Mouse (Mus musculus): Measurements from ENCODE around the gene Haao. TPM values are rescaled to one million over a fixed set of nuclear protein-coding genes. Genes with fewer than 3 reads are reported as not detected.

Haao gene
- polyA plus RNA-seq, 1 experiment from 2014 or later, result 6.3 TPM

DNA sequence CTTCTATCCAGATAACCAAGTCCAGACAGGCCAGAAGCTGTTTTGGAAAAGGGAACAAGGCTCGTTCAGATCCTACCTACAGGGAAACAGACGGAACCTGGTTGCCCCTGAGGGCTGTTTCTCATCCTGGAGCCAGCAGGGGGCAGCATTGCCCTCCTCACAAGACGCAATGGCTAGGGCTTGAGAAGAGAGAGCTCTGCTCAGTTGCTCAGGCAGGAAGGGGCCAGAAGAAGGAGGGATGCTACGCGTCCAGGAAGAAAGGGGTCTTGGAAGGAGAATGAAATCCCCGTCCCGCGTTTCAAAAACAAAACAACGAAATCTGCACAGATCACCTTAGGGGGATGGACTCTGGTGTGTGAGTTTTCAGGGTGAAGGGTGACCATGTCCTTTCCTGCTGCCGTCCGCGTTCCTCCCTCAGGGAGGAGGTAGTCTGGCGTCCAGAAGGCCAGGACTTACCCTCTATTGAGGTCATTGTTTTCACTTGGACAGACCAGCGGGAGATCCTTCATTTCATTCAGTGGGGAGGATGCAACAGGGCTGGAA, 25.1 kb upstream of the Haao start:
- TF ChIP-seq CTCF (IDR thresholded peaks at IDR 0.05; ENCODE audit: low read depth), result peak; percentile 99
- H3K4me2 ChIP-seq (ENCODE audit: low read length), result peak overlapping the region; percentile 27; the same call in 1 of the 2 replicates
- peak; percentile 95 for DNase-seq (ENCODE audit: low spot score)
- H3K4me1 ChIP-seq (replicated peaks; ENCODE audit: insufficient read depth, low read length), result no peaks in the 10 kb centered on the region
- H3K27me3 ChIP-seq (ENCODE audit: insufficient read depth, low read length), result no peaks in the 10 kb centered on the region
- ATAC-seq (replicated peaks; ENCODE audit: low FRiP score, low read depth), result peak; percentile 75
- H3K9me3 ChIP-seq (replicated peaks; ENCODE audit: low read length), result no peaks in the 10 kb centered on the region
- H3K36me3 ChIP-seq (ENCODE audit: insufficient read depth, low read length), result no peaks in the 10 kb centered on the region
- H3K9ac ChIP-seq (ENCODE audit: low read depth, low read length), result no peak overlapping the region
- WGBS, result 7% methylated on average over 14 of the region's 14 CpGs
- H3K4me3 ChIP-seq (replicated peaks; ENCODE audit: low read depth, low read length), result no peak overlapping the region
- 0 out of 2 replicates have a peak overlapping the region, but pooled peaks have one; percentile 68 for H3K27ac ChIP-seq

DNA sequence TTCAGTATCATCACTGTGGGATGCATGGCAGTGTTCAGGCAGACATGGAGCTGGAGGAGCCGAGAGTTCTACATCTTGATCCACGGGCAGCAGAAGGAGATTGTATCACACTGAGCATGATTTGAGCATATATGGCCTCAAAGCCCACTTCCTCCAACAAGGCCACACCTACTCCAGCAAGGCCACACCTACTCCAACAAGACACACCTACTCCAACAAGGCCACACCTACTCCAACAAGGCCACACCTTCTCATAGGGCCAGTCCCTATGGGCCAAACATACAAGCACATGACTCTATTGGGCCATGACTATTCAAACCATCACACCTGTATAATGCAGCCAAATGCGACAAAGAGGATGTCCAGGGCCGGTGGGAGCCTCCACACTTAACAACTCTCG, 23.6 kb upstream of the Haao start:
- Histone ChIP-seq H3K9me3 (replicated peaks; ENCODE audit: low read length) (no peaks in the 10 kb centered on the region), H3K9ac (ENCODE audit: low read depth, low read length) (no peak overlapping the region), H3K4me2 (ENCODE audit: low read length) (no peak overlapping the region), H3K36me3 (ENCODE audit: insufficient read depth, low read length) (no peaks in the 10 kb centered on the region), H3K27me3 (ENCODE audit: insufficient read depth, low read length) (no peaks in the 10 kb centered on the region), H3K4me3 (replicated peaks; ENCODE audit: low read depth, low read length) (no peak overlapping the region), H3K4me1 (replicated peaks; ENCODE audit: insufficient read depth, low read length) (no peaks in the 10 kb centered on the region), H3K27ac (no peak overlapping the region)
- WGBS, result 94% methylated on average over 5 of the region's 5 CpGs
- DNase-seq (ENCODE audit: low spot score), result no peak
- no peak for TF ChIP-seq CTCF (IDR thresholded peaks at IDR 0.05; ENCODE audit: low read depth)
- no peak for ATAC-seq (replicated peaks; ENCODE audit: low FRiP score, low read depth)

DNA sequence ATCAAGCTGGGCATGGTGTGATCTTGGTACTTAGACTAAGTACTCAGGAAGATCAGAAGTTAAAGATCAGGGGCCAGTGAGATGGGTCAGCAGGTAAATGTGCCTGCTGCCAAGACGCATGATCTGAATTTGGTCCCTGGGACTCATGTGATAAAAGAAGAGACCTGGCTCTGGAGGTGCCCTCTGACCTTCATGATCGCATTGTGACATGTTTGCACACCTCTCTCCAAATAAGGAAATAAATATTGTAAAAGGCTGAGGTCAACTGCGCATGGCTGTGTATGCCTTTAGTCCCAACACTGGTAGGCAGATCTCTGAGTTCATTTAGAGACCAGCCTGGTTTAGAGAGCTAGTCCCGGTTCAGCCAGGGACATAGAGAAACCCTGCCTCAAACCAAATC, 22.6 kb upstream of the Haao start:
- H3K9me3 ChIP-seq (replicated peaks; ENCODE audit: low read length), result no peaks in the 10 kb centered on the region
- H3K4me1 ChIP-seq (replicated peaks; ENCODE audit: insufficient read depth, low read length), result no peaks in the 10 kb centered on the region
- DNase-seq (ENCODE audit: low spot score) (no peak), ATAC-seq (replicated peaks; ENCODE audit: low FRiP score, low read depth) (no peak)
- WGBS, result 91% methylated on average over 4 of the region's 4 CpGs
- no peaks in the 10 kb centered on the region for H3K36me3 ChIP-seq (ENCODE audit: insufficient read depth, low read length)
- H3K9ac ChIP-seq (ENCODE audit: low read depth, low read length), result no peak overlapping the region
- no peak overlapping the region for H3K27ac ChIP-seq
- H3K4me2 ChIP-seq (ENCODE audit: low read length), result no peak overlapping the region
- no peak overlapping the region for H3K4me3 ChIP-seq (replicated peaks; ENCODE audit: low read depth, low read length)
- no peak for TF ChIP-seq CTCF (IDR thresholded peaks at IDR 0.05; ENCODE audit: low read depth)
- H3K27me3 ChIP-seq (ENCODE audit: insufficient read depth, low read length), result no peaks in the 10 kb centered on the region

DNA sequence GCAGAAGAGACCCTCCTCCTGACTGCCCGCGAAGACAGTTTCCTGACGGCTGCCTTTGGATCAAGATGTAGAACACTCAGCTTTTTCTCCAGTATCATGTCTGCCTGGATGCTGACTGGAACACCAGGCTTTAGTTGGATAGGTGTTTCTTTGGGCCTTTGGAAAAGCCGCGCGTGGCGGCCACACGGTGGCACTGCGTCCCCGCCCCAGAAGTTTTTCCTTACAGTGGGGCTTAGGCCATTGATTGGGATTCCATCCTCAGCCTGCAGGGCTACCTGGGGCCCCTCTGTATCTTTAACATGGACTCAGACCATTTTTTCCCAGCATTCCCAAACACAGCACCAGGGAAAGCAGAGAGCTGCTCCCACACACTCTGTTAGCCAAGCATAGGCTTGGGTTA, 18.8 kb upstream of the Haao start:
- no peak overlapping the region for H3K4me3 ChIP-seq (replicated peaks; ENCODE audit: low read depth, low read length)
- no peak overlapping the region for H3K9ac ChIP-seq (ENCODE audit: low read depth, low read length)
- peak; percentile 77 for DNase-seq (ENCODE audit: low spot score)
- TF ChIP-seq CTCF (IDR thresholded peaks at IDR 0.05; ENCODE audit: low read depth), result peak; percentile 89
- no peaks in the 10 kb centered on the region for H3K27me3 ChIP-seq (ENCODE audit: insufficient read depth, low read length)
- 19% methylated on average over 10 of the region's 10 CpGs for WGBS
- 0 out of 2 replicates have a peak, but pooled peaks cover 3% of the 10 kb centered on the region for H3K4me1 ChIP-seq (replicated peaks; ENCODE audit: insufficient read depth, low read length)
- H3K4me2 ChIP-seq (ENCODE audit: low read length), result no peak overlapping the region
- no peaks in the 10 kb centered on the region for H3K9me3 ChIP-seq (replicated peaks; ENCODE audit: low read length)
- H3K27ac ChIP-seq, result no peak overlapping the region
- ATAC-seq (replicated peaks; ENCODE audit: low FRiP score, low read depth), result no peak
- H3K36me3 ChIP-seq (ENCODE audit: insufficient read depth, low read length), result no peaks in the 10 kb centered on the region

DNA sequence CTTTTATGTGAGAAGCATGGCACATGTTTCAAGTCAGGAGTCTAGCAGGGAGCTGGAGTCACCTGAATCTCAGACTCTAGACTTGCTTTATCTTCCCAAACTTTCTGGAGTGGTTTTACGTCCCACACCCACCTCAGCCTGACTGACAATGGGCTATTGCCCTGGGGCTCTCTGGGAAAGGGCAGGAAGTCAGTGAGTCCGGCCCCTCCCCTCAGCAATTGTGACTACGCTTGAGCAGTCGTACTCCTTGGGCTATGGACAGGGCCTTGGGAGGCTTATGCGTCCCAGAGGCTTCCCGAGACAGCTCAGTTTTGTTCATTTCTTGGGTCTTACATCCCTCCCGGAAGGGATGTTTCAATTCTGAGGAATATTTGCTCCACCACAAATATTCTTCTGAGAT, 17.6 kb upstream of the Haao start:
- DNase-seq (ENCODE audit: low spot score), result no peak
- Histone ChIP-seq H3K27me3 (ENCODE audit: insufficient read depth, low read length) (no peaks in the 10 kb centered on the region), H3K36me3 (ENCODE audit: insufficient read depth, low read length) (no peaks in the 10 kb centered on the region), H3K4me3 (replicated peaks; ENCODE audit: low read depth, low read length) (no peak overlapping the region), H3K27ac (no peak overlapping the region), H3K9me3 (replicated peaks; ENCODE audit: low read length) (no peaks in the 10 kb centered on the region), H3K4me2 (ENCODE audit: low read length) (no peak overlapping the region), H3K4me1 (replicated peaks; ENCODE audit: insufficient read depth, low read length) (0 out of 2 replicates have a peak, but pooled peaks cover 3% of the 10 kb centered on the region), H3K9ac (ENCODE audit: low read depth, low read length) (no peak overlapping the region)
- TF ChIP-seq CTCF (IDR thresholded peaks at IDR 0.05; ENCODE audit: low read depth), result no peak
- WGBS, result 41% methylated on average over 7 of the region's 7 CpGs
- ATAC-seq (replicated peaks; ENCODE audit: low FRiP score, low read depth), result no peak

DNA sequence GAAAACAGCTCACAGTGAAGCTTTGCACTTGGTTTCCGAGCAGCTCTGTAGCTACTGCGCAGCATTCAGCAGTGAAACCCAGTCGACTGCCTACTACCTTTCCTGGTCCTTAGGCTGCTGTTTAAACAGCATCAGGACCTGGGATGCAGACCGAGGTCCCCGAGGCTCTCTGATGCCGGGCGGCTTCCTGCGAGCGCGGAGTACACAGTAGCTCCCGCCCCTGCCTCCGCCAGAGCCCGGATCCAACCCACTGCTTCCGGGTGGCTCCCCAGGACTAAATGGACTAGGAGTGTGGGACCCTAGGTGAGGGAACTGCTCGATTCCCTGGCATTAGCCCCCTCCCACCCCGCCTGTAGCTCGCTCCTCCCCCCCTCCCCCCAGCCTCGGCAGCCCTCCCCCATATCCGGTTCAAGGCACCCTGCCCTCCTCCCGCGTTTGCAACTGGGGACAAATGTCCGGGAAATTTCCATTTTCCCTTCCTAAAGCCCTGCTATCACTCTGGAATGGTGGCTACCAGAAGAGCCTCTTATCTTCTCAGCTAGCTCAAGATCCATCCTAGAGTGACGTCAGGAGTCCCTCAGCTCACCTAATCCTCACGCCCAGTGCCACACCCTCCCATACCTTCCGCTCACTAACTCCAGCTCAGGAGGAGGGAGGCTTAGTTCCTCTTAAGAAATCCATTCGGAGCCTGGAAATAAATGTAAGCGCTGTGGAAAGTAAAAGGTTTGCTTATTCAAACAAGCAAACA, 14.5 kb upstream of the Haao start:
- H3K27ac ChIP-seq, result peak overlapping the region; percentile 93
- no peak for TF ChIP-seq CTCF (IDR thresholded peaks at IDR 0.05; ENCODE audit: low read depth)
- WGBS, result under 1% methylated on average over 27 of the region's 27 CpGs
- H3K4me3 ChIP-seq (replicated peaks; ENCODE audit: low read depth, low read length), result peak overlapping the region; percentile 51
- no peaks in the 10 kb centered on the region for H3K27me3 ChIP-seq (ENCODE audit: insufficient read depth, low read length)
- peak overlapping the region; percentile 88 for H3K9ac ChIP-seq (ENCODE audit: low read depth, low read length)
- DNase-seq (ENCODE audit: low spot score), result peak; percentile 68
- ATAC-seq (replicated peaks; ENCODE audit: low FRiP score, low read depth), result peak; percentile 53
- H3K9me3 ChIP-seq (replicated peaks; ENCODE audit: low read length), result no peaks in the 10 kb centered on the region
- H3K4me2 ChIP-seq (ENCODE audit: low read length), result peak overlapping the region; percentile 71
- H3K36me3 ChIP-seq (ENCODE audit: insufficient read depth, low read length), result no peaks in the 10 kb centered on the region
- H3K4me1 ChIP-seq (replicated peaks; ENCODE audit: insufficient read depth, low read length), result 0 out of 2 replicates have a peak, but pooled peaks cover 3% of the 10 kb centered on the region
